Mouse (Mus musculus) CH12.LX (cell line): ENCODE measurements around the gene Pcdh8. TPM values are rescaled to one million over a fixed set of nuclear protein-coding genes. Genes with fewer than 3 reads are reported as not detected.

ENCODE experiments used
- DNase-seq: peaks from one replicate; pipeline ENCODE4 v3.0.0-alpha.2; 2013; ENCODE audit errors: extremely low read depth
- H3K27ac ChIP-seq: 2 replicates; pipeline ENCODE4 v1.5.1; 2012; ENCODE audit warnings: low read depth, mild to moderate bottlenecking, control low read depth, moderate library complexity; ENCODE audit not compliant: insufficient read depth
- H3K27me3 ChIP-seq: replicated peaks from 2 replicates; pipeline ENCODE3; 2012; ENCODE audit warnings: inconsistent platforms
- H3K36me3 ChIP-seq, 2 experiments: replicated peaks in 1 of 2; 2 replicates each; pipeline versions ENCODE3 to v1.6.1; 2012; ENCODE audit warnings: inconsistent platforms in 1 of 2, low read length in 1 of 2, mild to moderate bottlenecking in 1 of 2, mixed read lengths in 1 of 2, moderate library complexity in 1 of 2; ENCODE audit not compliant: control insufficient read depth in 1 of 2, insufficient read depth in 1 of 2
- H3K4me1 ChIP-seq, 2 experiments: 2 replicates each; pipeline ENCODE4 v1.6.1; 2012; ENCODE audit warnings: inconsistent platforms in 1 of 2, moderate library complexity in 1 of 2; ENCODE audit not compliant: insufficient read depth in 2 of 2, control insufficient read depth in 1 of 2
- H3K4me2 ChIP-seq: 2 replicates; pipeline ENCODE4 v1.6.1; 2012; ENCODE audit warnings: low read depth, mild to moderate bottlenecking, control low read depth; ENCODE audit not compliant: poor library complexity, insufficient read depth, severe bottlenecking
- H3K4me3 ChIP-seq, 3 experiments: fragments of 150-350 bp in 1 of 3; sonication (generic) in 1 of 3; replicated peaks in 1 of 3; 2 replicates each; pipeline versions ENCODE3 to v1.5.1; 2011 to 2012; ENCODE audit warnings: low read depth in 2 of 3, low read length in 2 of 3, mild to moderate bottlenecking in 2 of 3, moderate library complexity in 2 of 3, control low read depth in 1 of 3, improper control_type of control experiment in 1 of 3, inconsistent platforms in 1 of 3, mixed read lengths in 1 of 3; ENCODE audit not compliant: poor library complexity in 1 of 3
- H3K79me2 ChIP-seq: replicated peaks from 2 replicates; pipeline ENCODE4 v1.6.1; 2012; ENCODE audit warnings: mild to moderate bottlenecking, moderate library complexity; ENCODE audit not compliant: control insufficient read depth, poor library complexity, insufficient read depth, severe bottlenecking; ENCODE audit errors: extremely low read depth
- H3K9ac ChIP-seq: 2 replicates; pipeline ENCODE4 v1.6.1; 2012; ENCODE audit warnings: low read depth, mild to moderate bottlenecking, control low read depth, moderate library complexity; ENCODE audit not compliant: insufficient read depth
- H3K9me3 ChIP-seq: replicated peaks from 2 replicates; pipeline ENCODE3; 2012; ENCODE audit warnings: low read length, inconsistent platforms, mixed read lengths
- BHLHE40 ChIP-seq: IDR thresholded peaks from 2 replicates; pipeline ENCODE4 v1.6.1; 2011; ENCODE audit warnings: mild to moderate bottlenecking, low read depth, low read length, improper control_type of control experiment
- CHD1 ChIP-seq: IDR thresholded peaks from 2 replicates; pipeline ENCODE4 v1.6.1; 2012; ENCODE audit warnings: low read depth, low read length, improper control_type of control experiment, inconsistent platforms
- CTCF ChIP-seq, 2 experiments: IDR thresholded peaks in 1 of 2; conservative IDR thresholded peaks in 1 of 2; 2 replicates each; pipeline ENCODE4 v1.5.1; 2011 to 2012; ENCODE audit warnings: low read depth in 2 of 2, low read length in 2 of 2, improper control_type of control experiment in 1 of 2, inconsistent platforms in 1 of 2, mild to moderate bottlenecking in 1 of 2, moderate library complexity in 1 of 2
- EP300 ChIP-seq: IDR thresholded peaks from 2 replicates; pipeline ENCODE4 v1.6.1; 2011; ENCODE audit warnings: low read length, improper control_type of control experiment
- ETS1 ChIP-seq: conservative IDR thresholded peaks from 2 replicates; pipeline ENCODE4 v1.6.1; 2012; ENCODE audit warnings: low read depth, mild to moderate bottlenecking, inconsistent platforms, low read length, improper control_type of control experiment, moderate library complexity
- IRF4 ChIP-seq: IDR thresholded peaks from 2 replicates; pipeline ENCODE4 v1.6.1; 2014; ENCODE audit warnings: low read depth, mild to moderate bottlenecking, inconsistent platforms, low read length, improper control_type of control experiment
- MXI1 ChIP-seq: IDR thresholded peaks from 2 replicates; pipeline ENCODE4 v1.6.1; 2011; ENCODE audit warnings: mild to moderate bottlenecking, low read depth, low read length, improper control_type of control experiment
- MYC ChIP-seq: IDR thresholded peaks from 2 replicates; pipeline ENCODE4 v1.6.1; 2011; ENCODE audit warnings: low read depth, mild to moderate bottlenecking, improper control_type of control experiment, low read length
- NELFE ChIP-seq: IDR thresholded peaks from 2 replicates; pipeline ENCODE4 v1.6.1; 2011; ENCODE audit warnings: low read depth, low read length, improper control_type of control experiment
- POLR2A ChIP-seq: IDR thresholded peaks from 2 replicates; pipeline ENCODE4 v1.6.1; 2011; ENCODE audit warnings: low read depth, mild to moderate bottlenecking, improper control_type of control experiment, low read length
- USF1 ChIP-seq: IDR thresholded peaks from 2 replicates; pipeline ENCODE4 v1.6.1; 2014; ENCODE audit warnings: low read depth, mild to moderate bottlenecking, inconsistent platforms, low read length, improper control_type of control experiment
- ZC3H11A ChIP-seq: IDR thresholded peaks from 2 replicates; pipeline ENCODE4 v1.6.1; 2012; ENCODE audit warnings: low read depth, mild to moderate bottlenecking, inconsistent platforms, low read length, improper control_type of control experiment
- ZKSCAN1 ChIP-seq: IDR thresholded peaks from 2 replicates; pipeline ENCODE4 v1.6.1; 2012; ENCODE audit warnings: low read depth, inconsistent platforms, low read length, improper control_type of control experiment, borderline replicate concordance
- ZMIZ1 ChIP-seq: IDR thresholded peaks from 2 replicates; pipeline ENCODE4 v1.6.1; 2012; ENCODE audit warnings: low read depth, mild to moderate bottlenecking, inconsistent platforms, low read length, improper control_type of control experiment
- dilution Hi-C: fragments of 300-500 bp; cut with MboI; formaldehyde crosslinking; loops from 2 replicates; pipeline ENCODE4 v1.14.3; 2020; ENCODE audit warnings: low sequenced_read_pairs; ENCODE audit not compliant: extremely low pct_unique_long_range_greater_than_20kb, extremely low pct_ligation_motif_present
- in situ Hi-C: fragments of 300-500 bp; cut with MboI; formaldehyde crosslinking; loops from 3 replicates; pipeline ENCODE4 v1.14.3; 2019; ENCODE audit warnings: low sequenced_read_pairs, low pct_ligation_motif_present, low pct_unique_long_range_greater_than_20kb, mixed read lengths
- polyA plus RNA-seq: library from polyadenylated mRNA; unstranded; fragments of >175 nt; gene quantifications from 2 replicates; pipeline ENCODE4 v1.2.1, GENCODE M21; 2012; ENCODE audit warnings: low read depth; ENCODE audit not compliant: insufficient read length
- total RNA-seq, 2 experiments: library from RNA; depleted of rRNA; stranded (reverse); fragments of 300-350 nt in 1 of 2; fragments of >200 nt in 1 of 2; gene quantifications; 2 replicates each; pipeline ENCODE4 v1.2.3; 2012 to 2014

Pcdh8 gene
- total and polyA plus RNA-seq, 3 experiments: not detected

DNA sequence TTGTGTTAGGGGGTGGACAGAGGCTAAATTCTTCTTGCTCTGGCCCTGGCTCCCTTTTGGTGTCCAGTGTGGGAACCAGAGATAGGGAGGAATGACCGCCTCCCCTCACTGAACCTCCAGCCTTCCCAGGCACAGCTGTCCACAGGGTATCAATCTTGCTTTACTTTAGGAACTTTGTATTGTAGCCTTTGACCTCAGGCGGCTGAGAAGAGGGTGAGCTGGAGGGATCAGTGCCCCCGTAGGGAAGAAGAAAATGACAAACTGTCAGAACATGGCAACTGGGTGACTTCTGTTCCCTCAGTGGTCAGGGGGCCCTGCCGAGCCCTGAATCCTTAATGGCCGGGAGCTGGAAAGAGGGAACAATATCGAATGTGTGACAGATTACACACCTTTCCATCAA, 9.2 kb upstream of the Pcdh8 start:
- H3K79me2 ChIP-seq: no peaks in the 10 kb centered on the region
- TF ChIP-seq IRF4 (no peak), CHD1 (no peak), POLR2A (no peak), ZC3H11A (no peak), BHLHE40 (no peak), USF1 (no peak), EP300 (no peak), ZKSCAN1 (no peak), CTCF (conservative IDR thresholded peaks at IDR 0.05 in 1 of 2, IDR thresholded peaks at IDR 0.05 in 1 of 2; ENCODE audit: low read depth in 2 of 2, low read length in 2 of 2) (no peak), MYC (no peak)
- TF ChIP-seq, all 38 proteins: peak for 0
- Histone ChIP-seq H3K27me3 (no peaks in the 10 kb centered on the region), H3K4me1 (peaks cover 0 to 3% of the 10 kb centered on the region in 2 experiments; a peak in 1 of 4 replicates), H3K27ac (no peak overlapping the region), H3K9ac (no peak overlapping the region), H3K4me2 (no peak overlapping the region), H3K4me3 (no peak overlapping the region), H3K9me3 (no peaks in the 10 kb centered on the region), H3K36me3 (no peaks in the 10 kb centered on the region)
- dilution Hi-C loops: no loop called here
- no peak for DNase-seq
- in situ Hi-C loops: no loop called here

DNA sequence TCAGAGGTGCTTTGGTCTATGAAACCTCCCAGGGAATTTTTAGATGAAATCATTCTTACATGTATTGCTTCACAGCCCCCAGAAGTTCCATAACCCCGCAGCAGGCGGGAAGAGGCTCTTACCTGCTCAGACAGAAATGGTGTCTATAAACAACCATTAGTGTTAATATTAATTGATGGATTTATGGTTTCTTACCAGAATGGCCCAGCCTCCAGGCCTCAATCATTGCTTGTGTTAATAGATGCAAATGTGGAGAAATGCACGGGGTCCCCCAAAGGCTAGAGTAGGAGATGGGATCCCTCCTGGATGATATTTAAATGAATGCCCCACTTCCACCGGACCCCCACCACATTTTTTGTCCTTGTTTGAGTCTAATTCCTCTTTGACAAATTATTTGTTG, 8.7 kb upstream of the Pcdh8 start:
- H3K79me2 ChIP-seq: no peaks in the 10 kb centered on the region
- dilution Hi-C loops: no loop called here
- DNase-seq: no peak
- no peak overlapping the region for H3K27ac ChIP-seq
- H3K36me3 ChIP-seq: no peaks in the 10 kb centered on the region
- H3K27me3 ChIP-seq: no peaks in the 10 kb centered on the region
- in situ Hi-C loops: no loop called here
- no peak overlapping the region for H3K4me3 ChIP-seq
- H3K9ac ChIP-seq: no peak overlapping the region
- H3K9me3 ChIP-seq: no peaks in the 10 kb centered on the region
- TF ChIP-seq ETS1 (no peak), NELFE (no peak), CHD1 (no peak), ZMIZ1 (no peak), MXI1 (no peak)
- H3K4me1 ChIP-seq: peaks cover 0 to 3% of the 10 kb centered on the region in 2 experiments; a peak in 1 of 4 replicates
- H3K4me2 ChIP-seq: no peak overlapping the region
